Mouse (Mus musculus): ENCODE results near the gene Senp5.

DNA sequence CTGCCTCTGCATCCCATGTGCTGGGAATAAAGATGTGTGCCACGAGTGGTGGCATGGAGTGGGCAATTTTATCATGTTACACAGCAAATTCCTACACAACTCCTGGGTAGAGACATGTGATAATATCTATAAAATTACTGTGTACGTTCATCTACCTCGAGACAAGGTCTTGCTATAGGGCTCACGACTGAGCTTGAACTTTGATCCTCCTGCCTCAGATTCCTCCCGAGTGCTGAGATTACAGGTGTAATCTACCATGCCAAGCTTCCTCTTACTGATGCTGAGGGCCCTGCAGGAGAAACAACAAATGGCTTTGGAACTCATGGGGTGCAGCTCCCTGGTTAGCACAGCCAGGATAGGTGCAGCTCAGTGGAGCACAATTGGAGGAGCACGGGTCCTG, 78.7 kb downstream of the Senp5 start:
- TF ChIP-seq EP300 (IDR thresholded peaks at IDR 0.05) (no peak), CTCF (IDR thresholded peaks at IDR 0.05) (no peak)

Data from lung, postnatal 0 days (tissue).